Mouse (Mus musculus) layer of hippocampus, adult 9-10 months (tissue): ENCODE measurements around the gene Nfasc.

Source experiments
- DNase-seq: peaks from one replicate; pipeline ENCODE4 v3.0.0; 2022; ENCODE audit warnings: low spot score

Nfasc gene

GRCm38 (mm10) chr1:132741175-132741997, at the start of gene Nfasc:
Nfasc (minus strand) TSS chr1:132741797.
- peak; percentile 63 for DNase-seq

- no peak for DNase-seq
Measured at GRCm38 (mm10) chr1:132791049-132791448, 49.5 kb upstream of the Nfasc start.

- no peak for DNase-seq
Measured at GRCm38 (mm10) chr1:132786866-132787265, 45.3 kb upstream of the Nfasc start.

- DNase-seq, result no peak
Measured at GRCm38 (mm10) chr1:132781607-132782445, 40.2 kb upstream of the Nfasc start.

GRCm38 (mm10) chr1:132780961-132781360, 39.4 kb upstream of the Nfasc start:
- no peak for DNase-seq

- no peak for DNase-seq
Measured at GRCm38 (mm10) chr1:132780254-132780653, 38.7 kb upstream of the Nfasc start.

GRCm38 (mm10) chr1:132774959-132775358, 33.4 kb upstream of the Nfasc start:
- no peak for DNase-seq

- DNase-seq, result no peak
Measured at GRCm38 (mm10) chr1:132771377-132771776, 29.8 kb upstream of the Nfasc start.

GRCm38 (mm10) chr1:132769559-132769958, 28.0 kb upstream of the Nfasc start:
- DNase-seq, result peak; percentile 38

GRCm38 (mm10) chr1:132767422-132767821, 25.8 kb upstream of the Nfasc start:
- DNase-seq, result no peak

- DNase-seq, result no peak
Measured at GRCm38 (mm10) chr1:132765887-132766651, 24.5 kb upstream of the Nfasc start.

GRCm38 (mm10) chr1:132765222-132765621, 23.6 kb upstream of the Nfasc start:
- no peak for DNase-seq

- no peak for DNase-seq
Measured at GRCm38 (mm10) chr1:132759390-132759789, 17.8 kb upstream of the Nfasc start.

- peak; percentile 67 for DNase-seq
Measured at GRCm38 (mm10) chr1:132758656-132759370, 17.2 kb upstream of the Nfasc start.

- no peak for DNase-seq
Measured at GRCm38 (mm10) chr1:132755211-132755610, 13.6 kb upstream of the Nfasc start.

- DNase-seq, result no peak
Measured at GRCm38 (mm10) chr1:132749217-132749884, 7.8 kb upstream of the Nfasc start.

GRCm38 (mm10) chr1:132746302-132746701, 4.7 kb upstream of the Nfasc start:
- no peak for DNase-seq

GRCm38 (mm10) chr1:132745636-132746035, 4.0 kb upstream of the Nfasc start:
- DNase-seq, result no peak

GRCm38 (mm10) chr1:132739077-132739521, 2.5 kb downstream of the Nfasc start:
- DNase-seq, result no peak

- DNase-seq, result no peak
Measured at GRCm38 (mm10) chr1:132736171-132736570, 5.4 kb downstream of the Nfasc start.

- DNase-seq, result no peak
Measured at GRCm38 (mm10) chr1:132733873-132734447, 7.6 kb downstream of the Nfasc start.
